Mouse (Mus musculus) midbrain, embryonic 12.5 days (tissue): Measurements from ENCODE around the gene Gbp8. TPM values are rescaled to one million over a fixed set of nuclear protein-coding genes. Genes with fewer than 3 reads are reported as not detected.

Experiments
- ATAC-seq: fragments of 200-750 bp; cut with Nextera tagmentation; 2 replicates; pipeline ENCODE4 v1.8.0; 2017; ENCODE audit warnings: low read depth, moderate TSS enrichment, moderate library complexity; ENCODE audit not compliant: low FRiP score
- H3K27ac ChIP-seq: fragments of 300-500 bp; sonication (generic); replicated peaks from 2 replicates; pipeline ENCODE4 v1.5.1; 2016; ENCODE audit warnings: mild to moderate bottlenecking
- H3K27me3 ChIP-seq: fragments of 300-500 bp; sonication (generic); 2 replicates; pipeline ENCODE4 v1.6.1; 2016; ENCODE audit warnings: mild to moderate bottlenecking
- H3K36me3 ChIP-seq: fragments of 300-500 bp; sonication (generic); 2 replicates; pipeline ENCODE4 v1.6.1; 2016
- H3K4me1 ChIP-seq: fragments of 300-500 bp; sonication (generic); 2 replicates; pipeline ENCODE4 v1.6.1; 2016
- H3K4me2 ChIP-seq: fragments of 300-500 bp; sonication (generic); replicated peaks from 2 replicates; pipeline ENCODE4 v1.6.1; 2016; ENCODE audit warnings: mild to moderate bottlenecking, moderate library complexity
- H3K4me3 ChIP-seq: fragments of 300-500 bp; sonication (generic); 2 replicates; pipeline ENCODE4 v1.5.1; 2016; ENCODE audit warnings: mild to moderate bottlenecking
- H3K9ac ChIP-seq: fragments of 300-500 bp; sonication (generic); replicated peaks from 2 replicates; pipeline ENCODE4 v1.6.1; 2016; ENCODE audit warnings: mild to moderate bottlenecking, moderate library complexity
- H3K9me3 ChIP-seq: fragments of 300-500 bp; sonication (generic); 2 replicates; pipeline ENCODE4 v1.6.1; 2016; ENCODE audit warnings: mild to moderate bottlenecking
- WGBS: fragments of 180-500 bp; shearing (Covaris S2); methylation state at CpG from one replicate; pipeline ENCODE4 v1.1.7; 2016; 5-methylcytosine and 5-hydroxymethylcytosine counted together
- polyA plus RNA-seq: library from polyadenylated mRNA; unstranded; fragments of >200 nt; fragmentation: Nextera tagmentation; extraction: Ambion mirVana; gene quantifications from 2 replicates; pipeline ENCODE4 v1.2.1, GENCODE M21; 2016

Gbp8 gene
- polyA plus RNA-seq, 1 experiment from 2014 or later = 0.47 TPM

GRCm38 (mm10) chr5:105032362-105032761, 107.0 kb downstream of the Gbp8 start:
- no peaks in the 10 kb centered on the region for H3K36me3 ChIP-seq
- no peak overlapping the region for H3K4me2 ChIP-seq
- WGBS = 86% methylated on average over 2 of the region's 2 CpGs
- H3K27ac ChIP-seq = no peak overlapping the region
- H3K9me3 ChIP-seq = no peaks in the 10 kb centered on the region
- H3K4me1 ChIP-seq = no peaks in the 10 kb centered on the region
- H3K9ac ChIP-seq = no peak overlapping the region
- ATAC-seq = no peak
- no peak overlapping the region for H3K4me3 ChIP-seq
- no peaks in the 10 kb centered on the region for H3K27me3 ChIP-seq

- H3K4me1 ChIP-seq = no peaks in the 10 kb centered on the region
- no peak for ATAC-seq
- no peaks in the 10 kb centered on the region for H3K27me3 ChIP-seq
- H3K9ac ChIP-seq = no peak overlapping the region
- no peak overlapping the region for H3K4me2 ChIP-seq
- H3K27ac ChIP-seq = no peak overlapping the region
- H3K36me3 ChIP-seq = no peaks in the 10 kb centered on the region
- H3K4me3 ChIP-seq = no peak overlapping the region
- WGBS = 90% methylated on average over 1 of the region's 1 CpGs
- peaks cover 7% of the 10 kb centered on the region; the same call in 1 of the 2 replicates for H3K9me3 ChIP-seq
Measured at GRCm38 (mm10) chr5:105012551-105012950, 126.8 kb downstream of the Gbp8 start.

- Histone ChIP-seq H3K4me1 (no peaks in the 10 kb centered on the region), H3K9ac (no peak overlapping the region), H3K27ac (no peak overlapping the region), H3K9me3 (peaks cover 7% of the 10 kb centered on the region; the same call in 1 of the 2 replicates), H3K27me3 (no peaks in the 10 kb centered on the region), H3K4me3 (no peak overlapping the region), H3K4me2 (no peak overlapping the region), H3K36me3 (no peaks in the 10 kb centered on the region)
- 82% methylated on average over 4 of the region's 4 CpGs for WGBS
- ATAC-seq = no peak
Measured at GRCm38 (mm10) chr5:105011570-105011969, 127.8 kb downstream of the Gbp8 start.

GRCm38 (mm10) chr5:105010376-105010775, 129.0 kb downstream of the Gbp8 start:
- H3K27me3 ChIP-seq = no peaks in the 10 kb centered on the region
- H3K27ac ChIP-seq = no peak overlapping the region
- no peak overlapping the region for H3K4me3 ChIP-seq
- no peak overlapping the region for H3K9ac ChIP-seq
- no peaks in the 10 kb centered on the region for H3K4me1 ChIP-seq
- no peaks in the 10 kb centered on the region for H3K36me3 ChIP-seq
- H3K4me2 ChIP-seq = no peak overlapping the region
- ATAC-seq = no peak
- peaks cover 7% of the 10 kb centered on the region; the same call in 1 of the 2 replicates for H3K9me3 ChIP-seq

GRCm38 (mm10) chr5:104989411-104989810, 149.9 kb downstream of the Gbp8 start:
- 87% methylated on average over 2 of the region's 2 CpGs for WGBS
- H3K9ac ChIP-seq = no peak overlapping the region
- H3K27me3 ChIP-seq = no peaks in the 10 kb centered on the region
- H3K4me3 ChIP-seq = no peak overlapping the region
- no peak overlapping the region for H3K4me2 ChIP-seq
- no peaks in the 10 kb centered on the region for H3K9me3 ChIP-seq
- H3K4me1 ChIP-seq = no peaks in the 10 kb centered on the region
- H3K27ac ChIP-seq = no peak overlapping the region
- no peaks in the 10 kb centered on the region for H3K36me3 ChIP-seq
- no peak for ATAC-seq

GRCm38 (mm10) chr5:104988000-104988399, 151.3 kb downstream of the Gbp8 start:
- 54% methylated on average over 2 of the region's 2 CpGs for WGBS
- ATAC-seq = no peak

GRCm38 (mm10) chr5:104986706-104987105, 152.6 kb downstream of the Gbp8 start:
- Histone ChIP-seq H3K4me3 (no peak overlapping the region), H3K4me1 (no peaks in the 10 kb centered on the region), H3K27ac (no peak overlapping the region), H3K9ac (no peak overlapping the region), H3K9me3 (no peaks in the 10 kb centered on the region), H3K36me3 (no peaks in the 10 kb centered on the region), H3K4me2 (no peak overlapping the region), H3K27me3 (no peaks in the 10 kb centered on the region)
- WGBS = 30% methylated on average over 1 of the region's 1 CpGs
- no peak for ATAC-seq

More at GRCm38 (mm10) chr5:104988000-104988399, 151.3 kb downstream of the Gbp8 start:
- H3K36me3 ChIP-seq = no peaks in the 10 kb centered on the region
- H3K4me2 ChIP-seq = no peak overlapping the region
- H3K9ac ChIP-seq = no peak overlapping the region
- H3K4me3 ChIP-seq = no peak overlapping the region
- no peak overlapping the region for H3K27ac ChIP-seq
- no peaks in the 10 kb centered on the region for H3K4me1 ChIP-seq
- no peaks in the 10 kb centered on the region for H3K9me3 ChIP-seq
- H3K27me3 ChIP-seq = no peaks in the 10 kb centered on the region

- Histone ChIP-seq H3K4me3 (no peak within 1 kb of the TSS), H3K27ac (no peak within 1 kb of the TSS), H3K9me3 (no peaks in the 10 kb centered on the region), H3K4me1 (no peaks in the 10 kb centered on the region), H3K9ac (no peak within 1 kb of the TSS), H3K4me2 (no peak within 1 kb of the TSS), H3K27me3 (no peaks in the 10 kb centered on the region), H3K36me3 (no peaks in the 10 kb centered on the region)
- ATAC-seq = no peak
- WGBS = 37% methylated on average over 12 of the region's 12 CpGs
Measured at GRCm38 (mm10) chr5:104982535-104982934, 156.8 kb downstream of the Gbp8 start, which contains the start of gene Abcg3. Gene Abcg3 (minus strand): TSS chr5:104982718.

- Histone ChIP-seq H3K4me1 (no peaks in the 10 kb centered on the region), H3K4me3 (no peak overlapping the region), H3K4me2 (no peak overlapping the region), H3K27me3 (no peaks in the 10 kb centered on the region), H3K36me3 (no peaks in the 10 kb centered on the region), H3K9me3 (no peaks in the 10 kb centered on the region), H3K9ac (no peak overlapping the region), H3K27ac (no peak overlapping the region)
- 74% methylated on average over 2 of the region's 2 CpGs for WGBS
- ATAC-seq = no peak
Measured at GRCm38 (mm10) chr5:104979040-104979513, 160.3 kb downstream of the Gbp8 start.

Other genes starting within 250 kb of the Gbp8 start
- 0.40 and 0.64 TPM in 2 replicates for gene Abcg3, start 156.8 kb downstream of the Gbp8 start, polyA plus RNA-seq
- gene Gbp9, start within 50 bp of the Gbp8 start, polyA plus RNA-seq = 0.88 and 1.5 TPM in 2 replicates
- gene Gbp4, start within 50 bp of the Gbp8 start, polyA plus RNA-seq = 0.59 TPM in 2 replicates
- gene Gbp10, start 100.0 kb upstream of the Gbp8 start, polyA plus RNA-seq = 0.18 and 0.66 TPM in 2 replicates
- gene Gm43302, start 154.2 kb upstream of the Gbp8 start, polyA plus RNA-seq = 0.21 TPM in 1 of 2 replicates, not detected in the other
- 1.9 and 2.0 TPM in 2 replicates for gene Gbp6, start 154.2 kb upstream of the Gbp8 start, polyA plus RNA-seq